8 mouse cellular contexts compared by ENCODE assay signal in genomic region chr16:41258145-41259035, GRCm38 (mm10).
A peak's percentile ranks its signal among the peaks of the same experiment; 100 is the strongest.
DNase-seq lines count a peak whose midpoint lies in the region; ATAC-seq and TF ChIP-seq lines count a peak whose summit lies in the region.

No protein-coding gene starts in this region.

- no peaks in the 10 kb centered on the region for H3K4me1 ChIP-seq in ES-Bruce4 (ENCODE audit: control insufficient read depth, insufficient read depth, low read length)
- H3K4me1 ChIP-seq in lung, embryonic 14.5 days (ENCODE audit: insufficient read depth) = no peaks in the 10 kb centered on the region

- H3K9ac ChIP-seq in ES-Bruce4 (ENCODE audit: low read depth, poor library complexity, severe bottlenecking) = no peak overlapping the region
- H3K9ac ChIP-seq in lung, embryonic 14.5 days = no peak overlapping the region

- TF ChIP-seq EP300 in ES-Bruce4 (IDR thresholded peaks at IDR 0.05; ENCODE audit: insufficient read depth, low read depth, low read length) = no peak

- peak; percentile 48 for DNase-seq in R1 (ENCODE audit: low read depth, low spot score)
- DNase-seq in cerebellum, postnatal 36 days = peak; percentile 70 to 85
- DNase-seq in heart, adult 8-10 months (ENCODE audit: low spot score) = peak; percentile 36
- peak; percentile 72 to 75 for DNase-seq in kidney, postnatal 4 days
- peak; percentile 88 for DNase-seq in lung, embryonic 14.5 days
- peak; percentile 60 for DNase-seq in retina, postnatal 7 days (ENCODE audit: low read depth, low spot score)
- DNase-seq in T-cell, adult 2 months (ENCODE audit: low spot score) = no peak

- TF ChIP-seq POLR2A in ES-Bruce4 (IDR thresholded peaks at IDR 0.05; ENCODE audit: insufficient read depth, low read length) = no peak

- no peaks in the 10 kb centered on the region for H3K27me3 ChIP-seq in ES-Bruce4 (ENCODE audit: control insufficient read depth, insufficient read depth, low read length, poor library complexity, severe bottlenecking)
- H3K27me3 ChIP-seq in lung, embryonic 14.5 days (ENCODE audit: insufficient read depth, low read length) = no peaks in the 10 kb centered on the region

- H3K9me3 ChIP-seq in ES-Bruce4 (replicated peaks; ENCODE audit: control insufficient read depth, insufficient read depth, low read length, poor library complexity, severe bottlenecking) = no peaks in the 10 kb centered on the region
- no peaks in the 10 kb centered on the region for H3K9me3 ChIP-seq in lung, embryonic 14.5 days (ENCODE audit: low read depth, low read length)

- 45% methylated on average over 12 of the region's 12 CpGs for WGBS in lung, embryonic 14.5 days

- no peak overlapping the region for H3K4me2 ChIP-seq in lung, embryonic 14.5 days

- ATAC-seq in lung, embryonic 14.5 days (ENCODE audit: insufficient read depth) = peak; percentile 62; the same call in 1 of the 2 replicates

- TF ChIP-seq CTCF in ES-Bruce4 (IDR thresholded peaks at IDR 0.05; ENCODE audit: low read depth, low read length) = peak; percentile 17
- peak; percentile 88 for TF ChIP-seq CTCF in lung, embryonic 14.5 days (IDR thresholded peaks at IDR 0.05; ENCODE audit: low read depth)

- H3K27ac ChIP-seq in ES-Bruce4 (ENCODE audit: insufficient read depth, low read length) = no peak overlapping the region
- H3K27ac ChIP-seq in lung, embryonic 14.5 days (ENCODE audit: low read depth) = no peak overlapping the region

- H3K4me3 ChIP-seq in ES-Bruce4 (ENCODE audit: low read depth, low read length) = no peak overlapping the region
- H3K4me3 ChIP-seq in lung, embryonic 14.5 days (ENCODE audit: low read depth, low read length) = no peak overlapping the region

- H3K36me3 ChIP-seq in ES-Bruce4 (ENCODE audit: control insufficient read depth, insufficient read depth, low read length, poor library complexity, severe bottlenecking) = no peaks in the 10 kb centered on the region
- no peaks in the 10 kb centered on the region for H3K36me3 ChIP-seq in lung, embryonic 14.5 days (ENCODE audit: insufficient read depth)
